In the genomic region with DNA sequence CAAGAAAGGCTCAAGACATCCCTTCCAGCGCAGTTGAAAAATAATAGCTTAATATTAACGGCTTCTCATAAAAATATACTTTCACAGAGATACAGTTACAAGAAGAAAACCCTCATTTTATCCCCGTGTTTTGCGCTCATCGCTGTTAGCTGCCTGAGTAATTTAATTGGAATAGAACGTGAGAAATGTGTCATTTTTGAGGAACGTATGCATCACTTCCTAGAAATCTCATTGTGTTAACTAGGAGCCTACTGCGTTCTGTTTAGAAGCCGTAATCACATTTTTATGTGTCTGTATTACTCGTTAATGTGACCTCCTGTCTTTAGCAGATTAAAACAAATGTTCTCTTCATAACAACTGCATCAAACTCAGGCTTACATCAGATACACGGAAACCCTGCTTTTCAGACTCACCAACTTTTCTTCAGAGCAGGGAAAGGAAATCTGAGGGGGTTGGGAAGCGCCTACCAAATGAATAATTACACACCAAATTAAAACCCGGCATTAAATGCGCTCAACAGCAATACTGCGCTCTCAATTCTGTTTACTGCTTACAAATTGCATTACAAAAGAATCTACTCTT, we compare ENCODE assay signal across 8 mouse cellular contexts. TPM values are rescaled to one million over a fixed set of nuclear protein-coding genes. Genes with fewer than 3 reads are reported as not detected.
DNase-seq lines count a peak whose midpoint lies in the region; ATAC-seq and TF ChIP-seq lines count a peak whose summit lies in the region.

No protein-coding gene starts in this region.

- 6% methylated on average over 15 of the region's 15 CpGs for WGBS in lung, embryonic 16.5 days
- WGBS in intestine, postnatal 0 days, result 11% methylated on average over 15 of the region's 15 CpGs
- WGBS in stomach, embryonic 15.5 days, result 8% methylated on average over 15 of the region's 15 CpGs

- H3K9ac ChIP-seq in lung, embryonic 16.5 days (ENCODE audit: low read length), result no peak overlapping the region
- no peak overlapping the region for H3K9ac ChIP-seq in intestine, postnatal 0 days (ENCODE audit: low read depth, low read length)
- no peak overlapping the region for H3K9ac ChIP-seq in stomach, embryonic 15.5 days

- peak; percentile 31 for DNase-seq in cerebellum, adult 9-10 months
- no peak for DNase-seq in cerebellum, postnatal 10 days
- DNase-seq in lung, adult 18-20 months, result no peak
- DNase-seq in urinary bladder, adult 18-20 months (ENCODE audit: low spot score in 2 of 2), result no peak
- no peak for DNase-seq in frontal cortex, adult 2 months (ENCODE audit: extremely low spot score in 1 of 2, low spot score in 1 of 2)

- peaks cover 6% of the 10 kb centered on the region for H3K4me1 ChIP-seq in lung, embryonic 16.5 days (replicated peaks; ENCODE audit: control insufficient read depth, insufficient read depth, low read length)
- 0 out of 2 replicates have a peak, but pooled peaks cover 4% of the 10 kb centered on the region for H3K4me1 ChIP-seq in intestine, postnatal 0 days (replicated peaks; ENCODE audit: control insufficient read depth, insufficient read depth, low read length)
- H3K4me1 ChIP-seq in stomach, embryonic 15.5 days, result peaks cover 12% of the 10 kb centered on the region; the same call in 1 of the 2 replicates

- H3K27me3 ChIP-seq in lung, embryonic 16.5 days (ENCODE audit: control insufficient read depth, insufficient read depth, low read depth, low read length), result peaks cover 78% of the 10 kb centered on the region
- H3K27me3 ChIP-seq in intestine, postnatal 0 days (replicated peaks; ENCODE audit: control insufficient read depth, insufficient read depth, low read length), result peaks cover 69% of the 10 kb centered on the region
- peaks cover 68% of the 10 kb centered on the region for H3K27me3 ChIP-seq in stomach, embryonic 15.5 days (replicated peaks)

- peak overlapping the region; percentile 31; the same call in 1 of the 2 replicates for H3K4me2 ChIP-seq in lung, embryonic 16.5 days (ENCODE audit: low read depth, low read length)
- H3K4me2 ChIP-seq in intestine, postnatal 0 days (replicated peaks; ENCODE audit: low read depth), result peak overlapping the region; percentile 46; the same call in 1 of the 2 replicates
- H3K4me2 ChIP-seq in stomach, embryonic 15.5 days, result peak overlapping the region; percentile 45; the same call in 1 of the 2 replicates

- peak overlapping the region; percentile 23 for H3K4me3 ChIP-seq in lung, embryonic 16.5 days (ENCODE audit: low read length)
- H3K4me3 ChIP-seq in intestine, postnatal 0 days (ENCODE audit: low read depth, low read length), result peak overlapping the region; percentile 19; the same call in 1 of the 2 replicates
- H3K4me3 ChIP-seq in stomach, embryonic 15.5 days (replicated peaks), result no peak overlapping the region; the same call in 1 of the 2 replicates

- no peaks in the 10 kb centered on the region for H3K9me3 ChIP-seq in lung, embryonic 16.5 days (ENCODE audit: control insufficient read depth, low read length)
- H3K9me3 ChIP-seq in intestine, postnatal 0 days (ENCODE audit: control insufficient read depth), result no peaks in the 10 kb centered on the region
- no peaks in the 10 kb centered on the region for H3K9me3 ChIP-seq in stomach, embryonic 15.5 days

- no peaks in the 10 kb centered on the region for H3K36me3 ChIP-seq in lung, embryonic 16.5 days (ENCODE audit: control insufficient read depth, insufficient read depth, low read length)
- no peaks in the 10 kb centered on the region for H3K36me3 ChIP-seq in intestine, postnatal 0 days (ENCODE audit: control insufficient read depth, insufficient read depth)
- no peaks in the 10 kb centered on the region for H3K36me3 ChIP-seq in stomach, embryonic 15.5 days

- H3K27ac ChIP-seq in lung, embryonic 16.5 days (ENCODE audit: low read length), result no peak overlapping the region
- H3K27ac ChIP-seq in intestine, postnatal 0 days (ENCODE audit: low read depth, low read length), result no peak overlapping the region
- H3K27ac ChIP-seq in stomach, embryonic 15.5 days, result no peak overlapping the region

- no peak for TF ChIP-seq CTCF in intestine, postnatal 0 days (IDR thresholded peaks at IDR 0.05; ENCODE audit: low read depth)

- ATAC-seq in lung, embryonic 16.5 days (ENCODE audit: low read depth), result no peak
- ATAC-seq in intestine, postnatal 0 days, result no peak
- ATAC-seq in stomach, embryonic 15.5 days (ENCODE audit: insufficient read depth, low FRiP score, low read depth), result no peak

RNA-seq across cellular contexts. Expression of a gene that starts 11.5 kb away (rescaled TPM):
- not detected in 2 replicates for polyA plus RNA-seq in lung, embryonic 16.5 days (2015; fragmentation: Nextera tagmentation; extraction: Ambion mirVana)
- 0.08 and 0.16 TPM in 2 replicates for polyA plus RNA-seq in intestine, postnatal 0 days (2015; fragmentation: Nextera tagmentation; extraction: Ambion mirVana)
- 0.28 and 0.31 TPM in 2 replicates for polyA plus RNA-seq in stomach, embryonic 15.5 days (2015; fragmentation: Nextera tagmentation; extraction: Ambion mirVana)
- 0.06 TPM in 1 of 2 replicates, not detected in the other for polyA plus RNA-seq in frontal cortex, adult 2 months (2012; rRNA removed)
